Mouse (Mus musculus): ENCODE measurements around the gene Mpg. TPM values are rescaled to one million over a fixed set of nuclear protein-coding genes. Genes with fewer than 3 reads are reported as not detected.

Mpg gene
- polyA plus RNA-seq (2017; shearing (Covaris generic)), result 41.0 TPM

GRCm38 (mm10) chr11:32226124-32226871 lies at the start of gene Mpg:
Gene Mpg (plus strand): TSS chr11:32226505.

GRCm38 (mm10) chr11:32200075-32200601 lies 26.2 kb upstream of the Mpg start, which contains the start of gene Il9r:
Gene Il9r (minus strand): TSS chr11:32200279.

GRCm38 (mm10) chr11:32205058-32205873 lies 21.0 kb upstream of the Mpg start, which contains the start of gene Snrnp25:
Gene Snrnp25 (plus strand): TSS chr11:32205415.

GRCm38 (mm10) chr11:32221951-32222409 lies 4.3 kb upstream of the Mpg start, which contains the start of gene Rhbdf1:
Gene Rhbdf1 (minus strand): TSS chr11:32222300.

GRCm38 (mm10) chr11:32267188-32267884 lies 41.0 kb downstream of the Mpg start, which contains the start of gene Nprl3:
Gene Nprl3 (minus strand): TSS chr11:32267707.

GRCm38 (mm10) chr11:32276347-32276746 lies 50.0 kb downstream of the Mpg start, which contains the start of gene Hba-x:
Gene Hba-x (plus strand): TSS chr11:32276400.

Other genes starting within 250 kb of the Mpg start
- gene Nsg2, start 226.0 kb upstream of the Mpg start, polyA plus RNA-seq (2017; shearing (Covaris generic)), result 175 TPM
- 16.3 TPM for gene Il9r, start 26.2 kb upstream of the Mpg start, polyA plus RNA-seq (2017; shearing (Covaris generic))
- 55.7 TPM for gene Snrnp25, start 21.1 kb upstream of the Mpg start, polyA plus RNA-seq (2017; shearing (Covaris generic))
- gene Rhbdf1, start 4.2 kb upstream of the Mpg start, polyA plus RNA-seq (2017; shearing (Covaris generic)), result 0.58 TPM
- 82.0 TPM for gene Nprl3, start 41.2 kb downstream of the Mpg start, polyA plus RNA-seq (2017; shearing (Covaris generic))
- gene Hba-x, start 49.9 kb downstream of the Mpg start, polyA plus RNA-seq (2017; shearing (Covaris generic)), result not detected
- gene Hba-a1, start 57.0 kb downstream of the Mpg start, polyA plus RNA-seq (2017; shearing (Covaris generic)), result 55.9 TPM
- gene Hbq1b, start 60.5 kb downstream of the Mpg start, polyA plus RNA-seq (2017; shearing (Covaris generic)), result not detected
- gene Hba-a2, start 70.0 kb downstream of the Mpg start, polyA plus RNA-seq (2017; shearing (Covaris generic)), result 81.6 TPM
- gene Hbq1a, start 73.6 kb downstream of the Mpg start, polyA plus RNA-seq (2017; shearing (Covaris generic)), result not detected
- gene Sh3pxd2b, start 121.3 kb downstream of the Mpg start, polyA plus RNA-seq (2017; shearing (Covaris generic)), result not detected
- gene Ubtd2, start 228.9 kb downstream of the Mpg start, polyA plus RNA-seq (2017; shearing (Covaris generic)), result 2.5 TPM

Measured in CD4-positive, CD25-positive, alpha-beta regulatory T cell, adult 9 weeks (primary cell).